Mouse (Mus musculus): ENCODE results near the gene Nploc4. TPM values are rescaled to one million over a fixed set of nuclear protein-coding genes. Genes with fewer than 3 reads are reported as not detected.
"Not testable (repeated sequence)": the region's sequence is repeated elsewhere in the genome, so short reads cannot be mapped to it uniquely, and the experiment has no call there.

Gene Nploc4
- polyA plus RNA-seq, 1 experiment from 2014 or later, result 37.4 TPM

- not testable (repeated sequence) for DNase-seq (ENCODE audit: low spot score); H3K36me3 ChIP-seq (replicated peaks; ENCODE audit: control insufficient read depth, insufficient read depth); H3K9me3 ChIP-seq (ENCODE audit: control insufficient read depth, low read length); H3K9ac ChIP-seq; ATAC-seq (ENCODE audit: low FRiP score); H3K27me3 ChIP-seq (ENCODE audit: control insufficient read depth, insufficient read depth, low read length); H3K4me3 ChIP-seq (replicated peaks; ENCODE audit: low read length); H3K4me2 ChIP-seq (replicated peaks)
- Histone ChIP-seq H3K4me1 (replicated peaks; ENCODE audit: control insufficient read depth, insufficient read depth, low read length) (peaks cover 30% of the 10 kb centered on the region), H3K27ac (peak overlapping the region; percentile 100)
- 92% methylated on average over 5 of the region's 5 CpGs for WGBS
Measured at GRCm38 (mm10) chr11:120352093-120352350, 85.5 kb downstream of the Nploc4 start.

- ATAC-seq (ENCODE audit: low FRiP score) (no peak), DNase-seq (ENCODE audit: low spot score) (no peak)
- Histone ChIP-seq H3K27me3 (ENCODE audit: control insufficient read depth, insufficient read depth, low read length) (no peaks in the 10 kb centered on the region), H3K9me3 (ENCODE audit: control insufficient read depth, low read length) (no peaks in the 10 kb centered on the region), H3K4me3 (replicated peaks; ENCODE audit: low read length) (no peak overlapping the region), H3K36me3 (replicated peaks; ENCODE audit: control insufficient read depth, insufficient read depth) (peaks cover 8% of the 10 kb centered on the region; the same call in 1 of the 2 replicates), H3K4me2 (replicated peaks) (peak overlapping the region; percentile 79), H3K9ac (peak overlapping the region; percentile 99), H3K27ac (peak overlapping the region; percentile 100), H3K4me1 (replicated peaks; ENCODE audit: control insufficient read depth, insufficient read depth, low read length) (peaks cover 30% of the 10 kb centered on the region)
- 89% methylated on average over 10 of the region's 10 CpGs for WGBS
Measured at GRCm38 (mm10) chr11:120351250-120352092, 86.0 kb downstream of the Nploc4 start.

GRCm38 (mm10) chr11:120350711-120351110 lies 86.8 kb downstream of the Nploc4 start:
- 20% methylated on average over 11 of the region's 11 CpGs for WGBS
- ATAC-seq (ENCODE audit: low FRiP score) (no peak), DNase-seq (ENCODE audit: low spot score) (no peak)
- H3K27me3 ChIP-seq (ENCODE audit: control insufficient read depth, insufficient read depth, low read length), result no peaks in the 10 kb centered on the region
- H3K27ac ChIP-seq, result peak overlapping the region; percentile 100
- peak overlapping the region; percentile 99 for H3K9ac ChIP-seq
- no peaks in the 10 kb centered on the region for H3K9me3 ChIP-seq (ENCODE audit: control insufficient read depth, low read length)
- H3K36me3 ChIP-seq (replicated peaks; ENCODE audit: control insufficient read depth, insufficient read depth), result peaks cover 10% of the 10 kb centered on the region; the same call in 1 of the 2 replicates
- peak overlapping the region; percentile 76 for H3K4me3 ChIP-seq (replicated peaks; ENCODE audit: low read length)
- peak overlapping the region; percentile 79 for H3K4me2 ChIP-seq (replicated peaks)
- H3K4me1 ChIP-seq (replicated peaks; ENCODE audit: control insufficient read depth, insufficient read depth, low read length), result peaks cover 30% of the 10 kb centered on the region

- H3K4me2 ChIP-seq (replicated peaks), result peak overlapping the region; percentile 79
- under 1% methylated on average over 68 of the region's 68 CpGs for WGBS
- H3K36me3 ChIP-seq (replicated peaks; ENCODE audit: control insufficient read depth, insufficient read depth), result peaks cover 15% of the 10 kb centered on the region
- H3K9ac ChIP-seq, result peak overlapping the region; percentile 99
- peak overlapping the region; percentile 100 for H3K27ac ChIP-seq
- peak overlapping the region; percentile 76 for H3K4me3 ChIP-seq (replicated peaks; ENCODE audit: low read length)
- H3K27me3 ChIP-seq (ENCODE audit: control insufficient read depth, insufficient read depth, low read length), result no peaks in the 10 kb centered on the region
- H3K4me1 ChIP-seq (replicated peaks; ENCODE audit: control insufficient read depth, insufficient read depth, low read length), result peaks cover 34% of the 10 kb centered on the region
- peak; percentile 70 for ATAC-seq (ENCODE audit: low FRiP score)
- no peaks in the 10 kb centered on the region for H3K9me3 ChIP-seq (ENCODE audit: control insufficient read depth, low read length)
- DNase-seq (ENCODE audit: low spot score), result peak; percentile 87
Measured at GRCm38 (mm10) chr11:120349986-120350702, 87.4 kb downstream of the Nploc4 start.

- peak overlapping the region; percentile 76 for H3K4me3 ChIP-seq (replicated peaks; ENCODE audit: low read length)
- DNase-seq (ENCODE audit: low spot score) (peak; percentile 53), ATAC-seq (ENCODE audit: low FRiP score) (no peak)
- H3K27ac ChIP-seq, result peak overlapping the region; percentile 100
- no peaks in the 10 kb centered on the region for H3K9me3 ChIP-seq (ENCODE audit: control insufficient read depth, low read length)
- peaks cover 39% of the 10 kb centered on the region for H3K4me1 ChIP-seq (replicated peaks; ENCODE audit: control insufficient read depth, insufficient read depth, low read length)
- peaks cover 22% of the 10 kb centered on the region for H3K36me3 ChIP-seq (replicated peaks; ENCODE audit: control insufficient read depth, insufficient read depth)
- H3K27me3 ChIP-seq (ENCODE audit: control insufficient read depth, insufficient read depth, low read length), result no peaks in the 10 kb centered on the region
- H3K4me2 ChIP-seq (replicated peaks), result peak overlapping the region; percentile 79
- 4% methylated on average over 16 of the region's 16 CpGs for WGBS
- H3K9ac ChIP-seq, result peak overlapping the region; percentile 99
Measured at GRCm38 (mm10) chr11:120349371-120349985, 88.0 kb downstream of the Nploc4 start.

- 1% methylated on average over 52 of the region's 53 CpGs for WGBS
- peak overlapping the region; percentile 76 for H3K4me3 ChIP-seq (replicated peaks; ENCODE audit: low read length)
- peak overlapping the region; percentile 99 for H3K9ac ChIP-seq
- peaks cover 38% of the 10 kb centered on the region for H3K4me1 ChIP-seq (replicated peaks; ENCODE audit: control insufficient read depth, insufficient read depth, low read length)
- H3K27me3 ChIP-seq (ENCODE audit: control insufficient read depth, insufficient read depth, low read length), result no peaks in the 10 kb centered on the region
- peak; percentile 63 for DNase-seq (ENCODE audit: low spot score)
- peaks cover 23% of the 10 kb centered on the region for H3K36me3 ChIP-seq (replicated peaks; ENCODE audit: control insufficient read depth, insufficient read depth)
- H3K4me2 ChIP-seq (replicated peaks), result peak overlapping the region; percentile 79
- H3K9me3 ChIP-seq (ENCODE audit: control insufficient read depth, low read length), result no peaks in the 10 kb centered on the region
- peak; percentile 51 for ATAC-seq (ENCODE audit: low FRiP score)
- H3K27ac ChIP-seq, result peak overlapping the region; percentile 100
Measured at GRCm38 (mm10) chr11:120348684-120349370, 88.7 kb downstream of the Nploc4 start.

GRCm38 (mm10) chr11:120347791-120348683 lies 89.5 kb downstream of the Nploc4 start, which contains the start of gene Actg1:
Gene Actg1 (minus strand): TSS chr11:120348542.
- H3K4me1 ChIP-seq (replicated peaks; ENCODE audit: control insufficient read depth, insufficient read depth, low read length), result peaks cover 30% of the 10 kb centered on the region
- WGBS, result 2% methylated on average over 97 of the region's 103 CpGs
- peak within 1 kb of the TSS; percentile 100 for H3K27ac ChIP-seq
- H3K4me3 ChIP-seq (replicated peaks; ENCODE audit: low read length), result peak within 1 kb of the TSS; percentile 76
- H3K9me3 ChIP-seq (ENCODE audit: control insufficient read depth, low read length), result no peaks in the 10 kb centered on the region
- peak; percentile 96 for DNase-seq (ENCODE audit: low spot score)
- peaks cover 23% of the 10 kb centered on the region for H3K36me3 ChIP-seq (replicated peaks; ENCODE audit: control insufficient read depth, insufficient read depth)
- no peaks in the 10 kb centered on the region for H3K27me3 ChIP-seq (ENCODE audit: control insufficient read depth, insufficient read depth, low read length)
- H3K9ac ChIP-seq, result peak within 1 kb of the TSS; percentile 99
- H3K4me2 ChIP-seq (replicated peaks), result peak within 1 kb of the TSS; percentile 79
- ATAC-seq (ENCODE audit: low FRiP score), result peak; percentile 85

- Histone ChIP-seq H3K4me2 (replicated peaks) (peak overlapping the region; percentile 79), H3K36me3 (replicated peaks; ENCODE audit: control insufficient read depth, insufficient read depth) (peaks cover 23% of the 10 kb centered on the region), H3K4me1 (replicated peaks; ENCODE audit: control insufficient read depth, insufficient read depth, low read length) (peaks cover 25% of the 10 kb centered on the region), H3K9me3 (ENCODE audit: control insufficient read depth, low read length) (no peaks in the 10 kb centered on the region), H3K27ac (peak overlapping the region; percentile 100), H3K27me3 (ENCODE audit: control insufficient read depth, insufficient read depth, low read length) (no peaks in the 10 kb centered on the region), H3K4me3 (replicated peaks; ENCODE audit: low read length) (peak overlapping the region; percentile 76), H3K9ac (peak overlapping the region; percentile 99)
- ATAC-seq (ENCODE audit: low FRiP score) (no peak), DNase-seq (ENCODE audit: low spot score) (no peak)
- 3% methylated on average over 10 of the region's 10 CpGs for WGBS
Measured at GRCm38 (mm10) chr11:120347301-120347700, 90.2 kb downstream of the Nploc4 start.
